Mouse (Mus musculus) neural tube, embryonic 11.5 days (tissue): ENCODE results near the gene Mpz. TPM values are rescaled to one million over a fixed set of nuclear protein-coding genes. Genes with fewer than 3 reads are reported as not detected.
"Not testable (repeated sequence)": the region's sequence is repeated elsewhere in the genome, so short reads cannot be mapped to it uniquely, and the experiment has no call there.

Experiments used
- ATAC-seq: fragments of 200-750 bp; cut with Nextera tagmentation; 2 replicates; pipeline ENCODE4 v1.8.0; 2017; ENCODE audit warnings: moderate number of reproducible peaks, mild to moderate bottlenecking, moderate TSS enrichment, moderate library complexity; ENCODE audit not compliant: insufficient read depth, low FRiP score, low TSS enrichment
- DNase-seq: peaks from one replicate; pipeline ENCODE4 v3.0.0-alpha.2; 2015; ENCODE audit warnings: low spot score
- H3K27ac ChIP-seq: fragments of 300-500 bp; sonication (generic); 2 replicates; pipeline ENCODE4 v1.5.1; 2014; ENCODE audit warnings: low read depth, mild to moderate bottlenecking, low read length
- H3K27me3 ChIP-seq: fragments of 300-500 bp; sonication (generic); 2 replicates; pipeline ENCODE4 v1.6.1; 2014; ENCODE audit warnings: mild to moderate bottlenecking, low read length, mixed read lengths; ENCODE audit not compliant: control insufficient read depth, insufficient read depth
- H3K36me3 ChIP-seq: fragments of 300-500 bp; sonication (generic); 2 replicates; pipeline ENCODE4 v1.6.1; 2014; ENCODE audit warnings: mild to moderate bottlenecking, low read length, moderate library complexity, mixed read lengths; ENCODE audit not compliant: control insufficient read depth, insufficient read depth
- H3K4me1 ChIP-seq: fragments of 300-500 bp; sonication (generic); 2 replicates; pipeline ENCODE4 v1.6.1; 2014; ENCODE audit warnings: low read length, mixed read lengths; ENCODE audit not compliant: control insufficient read depth, insufficient read depth
- H3K4me2 ChIP-seq: fragments of 300-500 bp; sonication (generic); 2 replicates; pipeline ENCODE4 v1.6.1; 2014; ENCODE audit warnings: low read depth, mild to moderate bottlenecking, moderate library complexity
- H3K4me3 ChIP-seq: fragments of 300-500 bp; sonication (generic); 2 replicates; pipeline ENCODE4 v1.5.1; 2014; ENCODE audit warnings: low read depth, low read length
- H3K9ac ChIP-seq: fragments of 300-500 bp; sonication (generic); 2 replicates; pipeline ENCODE4 v1.6.1; 2014; ENCODE audit warnings: mild to moderate bottlenecking, low read length
- H3K9me3 ChIP-seq: fragments of 300-500 bp; sonication (generic); 2 replicates; pipeline ENCODE4 v1.6.1; 2016; ENCODE audit warnings: low read length; ENCODE audit not compliant: control insufficient read depth
- WGBS: fragments of 180-500 bp; shearing (Covaris S2); extraction: QIAGEN DNeasy Blood & Tissue Kit; methylation state at CpG from one replicate; pipeline ENCODE4 v1.1.7; 2014; 5-methylcytosine and 5-hydroxymethylcytosine counted together
- polyA plus RNA-seq: library from polyadenylated mRNA; unstranded; fragments of >200 nt; fragmentation: Nextera tagmentation; extraction: Ambion mirVana; gene quantifications from 2 replicates; pipeline ENCODE4 v1.2.1, GENCODE M21; 2014

Gene Mpz
- polyA plus RNA-seq, 1 experiment from 2014 or later = 4.2 TPM

DNA sequence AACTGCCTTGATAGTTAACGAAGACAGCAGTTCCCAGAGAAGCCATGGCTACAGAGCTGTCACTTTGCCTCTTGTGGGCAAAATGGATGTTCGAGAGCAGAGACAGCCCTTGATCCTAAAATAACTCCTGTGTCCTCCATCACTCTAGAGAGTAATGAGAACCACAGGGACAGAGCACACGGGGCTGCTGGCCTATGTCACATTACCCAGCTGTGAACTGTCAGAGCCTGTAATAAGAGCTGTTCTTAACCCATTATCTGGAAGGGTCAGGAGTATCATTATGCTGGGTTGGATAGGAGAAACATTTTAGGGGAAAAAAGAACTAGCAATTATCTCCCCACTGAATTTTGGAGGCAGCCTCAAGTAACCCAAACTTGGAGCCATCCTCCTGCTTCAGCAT lies 29.6 kb upstream of the Mpz start:
- ATAC-seq (no peak), DNase-seq (no peak)
- Histone ChIP-seq H3K4me3 (no peak overlapping the region), H3K4me1 (no peaks in the 10 kb centered on the region), H3K36me3 (no peaks in the 10 kb centered on the region), H3K9ac (no peak overlapping the region), H3K27ac (no peak overlapping the region), H3K9me3 (no peaks in the 10 kb centered on the region), H3K27me3 (no peaks in the 10 kb centered on the region), H3K4me2 (no peak overlapping the region)
- 53% methylated on average over 3 of the region's 3 CpGs for WGBS

DNA sequence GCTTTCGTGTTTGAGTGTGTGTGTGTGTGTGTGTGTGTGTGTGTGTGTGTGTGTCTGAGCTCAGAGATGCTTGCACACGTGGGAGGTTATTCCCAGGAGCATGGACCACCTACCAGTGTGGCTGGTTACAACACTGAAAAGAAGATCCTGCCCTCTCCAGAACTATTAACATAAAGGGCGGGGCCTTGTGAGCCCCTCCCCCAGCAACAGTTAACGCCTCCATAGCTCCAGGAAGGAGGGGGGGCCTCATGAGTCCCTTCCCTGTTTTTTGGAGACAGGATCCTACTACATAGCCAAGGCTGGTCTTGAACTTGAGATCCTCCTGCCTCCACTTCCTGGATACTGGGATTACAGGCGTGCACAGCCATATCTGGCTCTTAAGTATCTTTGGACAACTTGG lies 28.7 kb upstream of the Mpz start:
- Histone ChIP-seq H3K4me2 (no peak overlapping the region), H3K9ac (no peak overlapping the region), H3K27ac (no peak overlapping the region), H3K36me3 (no peaks in the 10 kb centered on the region), H3K27me3 (no peaks in the 10 kb centered on the region), H3K9me3 (no peaks in the 10 kb centered on the region), H3K4me1 (no peaks in the 10 kb centered on the region), H3K4me3 (no peak overlapping the region)
- no peak for ATAC-seq
- WGBS = 46% methylated on average over 5 of the region's 5 CpGs
- DNase-seq = no peak

DNA sequence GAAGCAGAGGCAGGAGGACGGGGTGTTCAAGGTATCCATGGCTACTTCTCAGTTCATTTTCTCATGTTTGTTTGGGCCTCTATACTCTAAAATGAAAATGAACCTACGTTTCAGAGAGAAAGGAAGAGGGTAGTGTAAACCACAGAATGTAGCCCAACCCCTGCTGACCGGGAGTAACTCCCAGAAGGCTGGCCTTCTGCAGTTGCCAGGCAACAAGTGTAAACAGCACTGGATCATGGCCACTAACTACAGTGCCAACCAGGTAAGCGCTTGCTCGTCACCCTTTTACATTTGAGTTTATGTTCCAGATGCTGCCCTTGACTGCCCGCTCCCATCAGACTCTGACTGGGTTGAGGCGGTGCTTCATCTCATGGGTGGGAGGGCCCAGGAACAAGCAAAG lies 27.6 kb upstream of the Mpz start:
- no peak overlapping the region for H3K4me2 ChIP-seq
- WGBS = 41% methylated on average over 7 of the region's 7 CpGs
- no peak overlapping the region for H3K27ac ChIP-seq
- H3K9ac ChIP-seq = no peak overlapping the region
- no peaks in the 10 kb centered on the region for H3K36me3 ChIP-seq
- ATAC-seq (no peak; the same call in 1 of the 2 replicates), DNase-seq (no peak)
- H3K4me3 ChIP-seq = no peak overlapping the region
- no peaks in the 10 kb centered on the region for H3K4me1 ChIP-seq
- no peaks in the 10 kb centered on the region for H3K27me3 ChIP-seq
- H3K9me3 ChIP-seq = no peaks in the 10 kb centered on the region

DNA sequence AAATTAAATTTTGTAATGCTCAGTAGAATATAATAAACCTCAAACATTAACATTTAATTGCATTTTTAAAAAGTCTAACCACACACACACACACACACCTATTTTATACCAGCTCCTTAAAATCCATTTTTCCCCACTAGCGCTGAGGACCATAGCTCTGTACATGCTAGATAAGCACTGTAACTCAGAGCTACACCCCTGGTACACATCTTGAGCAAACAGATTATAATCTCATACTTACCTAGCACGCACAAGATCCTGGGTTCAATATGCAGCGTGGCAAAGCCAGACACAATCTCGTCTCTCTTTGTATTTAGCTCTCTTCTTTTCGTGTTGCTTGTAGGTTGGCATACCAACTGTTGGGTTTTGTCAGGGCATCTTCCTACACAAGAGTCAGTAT lies 26.1 kb upstream of the Mpz start:
- H3K4me2 ChIP-seq = no peak overlapping the region
- ATAC-seq (no peak), DNase-seq (no peak)
- H3K36me3 ChIP-seq = no peaks in the 10 kb centered on the region; the same call in 1 of the 2 replicates
- H3K9ac ChIP-seq = no peak overlapping the region
- H3K9me3 ChIP-seq = no peaks in the 10 kb centered on the region
- no peak overlapping the region for H3K4me3 ChIP-seq
- 90% methylated on average over 5 of the region's 5 CpGs for WGBS
- H3K27me3 ChIP-seq = no peaks in the 10 kb centered on the region
- no peak overlapping the region for H3K27ac ChIP-seq
- no peaks in the 10 kb centered on the region for H3K4me1 ChIP-seq

DNA sequence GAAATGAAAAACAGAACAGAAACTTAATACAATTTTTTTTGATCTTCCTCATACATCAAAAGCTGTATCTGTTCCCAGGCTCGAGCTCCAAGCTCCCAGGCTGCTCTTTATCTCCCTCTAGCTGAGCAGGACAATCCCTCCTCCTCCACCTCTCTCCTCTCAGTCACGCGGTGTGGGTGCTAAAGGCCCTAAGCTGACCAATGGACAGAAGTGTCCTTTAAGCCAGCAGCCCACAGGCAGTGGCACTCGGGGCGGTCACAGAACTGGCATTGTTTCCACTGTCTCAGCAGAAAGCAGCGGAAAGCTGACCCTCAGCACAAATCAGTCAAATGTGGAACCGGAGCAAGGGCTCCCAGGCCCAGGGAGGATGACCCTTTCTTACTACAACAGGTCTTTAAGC lies 21.3 kb upstream of the Mpz start:
- no peak overlapping the region for H3K4me3 ChIP-seq
- WGBS = 62% methylated on average over 7 of the region's 7 CpGs
- no peak overlapping the region for H3K9ac ChIP-seq
- no peaks in the 10 kb centered on the region for H3K4me1 ChIP-seq
- DNase-seq (no peak), ATAC-seq (no peak)
- no peak overlapping the region for H3K27ac ChIP-seq
- no peaks in the 10 kb centered on the region for H3K9me3 ChIP-seq
- H3K36me3 ChIP-seq = peaks cover 6% of the 10 kb centered on the region
- H3K27me3 ChIP-seq = no peaks in the 10 kb centered on the region
- no peak overlapping the region for H3K4me2 ChIP-seq

DNA sequence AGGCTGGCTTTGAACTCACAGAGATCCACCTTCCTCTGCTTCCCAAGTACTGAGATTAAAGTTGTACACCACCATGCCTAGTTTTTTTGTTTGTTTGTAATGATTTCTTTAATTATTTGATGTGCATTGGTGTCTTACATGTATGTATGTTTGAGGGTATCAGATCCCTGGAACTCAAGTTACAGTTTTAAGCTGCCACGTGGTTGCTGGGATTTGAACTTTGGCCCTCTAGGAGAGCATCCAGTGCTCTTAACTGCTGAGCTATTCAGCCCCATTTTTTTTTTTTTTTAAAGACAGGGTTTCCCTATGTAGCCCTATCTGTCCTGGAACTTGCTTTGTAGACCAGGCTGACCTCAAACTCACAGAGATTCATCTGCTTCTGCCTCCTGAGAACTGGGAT lies 19.5 kb upstream of the Mpz start:
- no peak overlapping the region for H3K4me2 ChIP-seq
- ATAC-seq (no peak), DNase-seq (no peak)
- H3K27ac ChIP-seq = no peak overlapping the region
- no peak overlapping the region for H3K4me3 ChIP-seq
- H3K9ac ChIP-seq = no peak overlapping the region
- H3K27me3 ChIP-seq = no peaks in the 10 kb centered on the region
- H3K36me3 ChIP-seq = peaks cover 7% of the 10 kb centered on the region
- no peaks in the 10 kb centered on the region for H3K4me1 ChIP-seq
- 96% methylated on average over 1 of the region's 1 CpGs for WGBS
- no peaks in the 10 kb centered on the region for H3K9me3 ChIP-seq

DNA sequence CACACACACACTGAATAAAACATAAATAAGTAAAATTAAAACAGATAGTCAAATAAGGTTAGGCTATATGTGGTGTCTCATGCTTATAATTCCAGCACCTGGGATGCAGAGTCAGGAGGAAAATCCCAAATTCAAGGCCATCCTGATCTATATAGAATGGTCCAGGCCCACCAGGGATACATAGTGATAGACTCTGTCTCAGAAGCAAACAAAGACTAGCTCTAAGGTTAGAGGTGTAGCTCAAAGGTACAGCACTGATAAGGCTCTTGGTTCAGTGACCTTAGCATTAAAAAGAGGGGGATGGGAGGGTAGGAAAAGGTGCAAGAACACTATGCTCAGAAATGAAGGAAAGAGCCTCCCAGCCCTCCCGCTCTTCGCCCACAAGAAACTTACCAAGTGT lies 14.9 kb upstream of the Mpz start:
- H3K36me3 ChIP-seq = peaks cover 7% of the 10 kb centered on the region
- H3K9ac ChIP-seq = no peak overlapping the region
- ATAC-seq (no peak), DNase-seq (no peak)
- H3K4me1 ChIP-seq = no peaks in the 10 kb centered on the region
- H3K27me3 ChIP-seq = no peaks in the 10 kb centered on the region
- H3K4me2 ChIP-seq = no peak overlapping the region
- H3K4me3 ChIP-seq = no peak overlapping the region
- H3K9me3 ChIP-seq = no peaks in the 10 kb centered on the region
- H3K27ac ChIP-seq = no peak overlapping the region
- WGBS = 96% methylated on average over 2 of the region's 2 CpGs

DNA sequence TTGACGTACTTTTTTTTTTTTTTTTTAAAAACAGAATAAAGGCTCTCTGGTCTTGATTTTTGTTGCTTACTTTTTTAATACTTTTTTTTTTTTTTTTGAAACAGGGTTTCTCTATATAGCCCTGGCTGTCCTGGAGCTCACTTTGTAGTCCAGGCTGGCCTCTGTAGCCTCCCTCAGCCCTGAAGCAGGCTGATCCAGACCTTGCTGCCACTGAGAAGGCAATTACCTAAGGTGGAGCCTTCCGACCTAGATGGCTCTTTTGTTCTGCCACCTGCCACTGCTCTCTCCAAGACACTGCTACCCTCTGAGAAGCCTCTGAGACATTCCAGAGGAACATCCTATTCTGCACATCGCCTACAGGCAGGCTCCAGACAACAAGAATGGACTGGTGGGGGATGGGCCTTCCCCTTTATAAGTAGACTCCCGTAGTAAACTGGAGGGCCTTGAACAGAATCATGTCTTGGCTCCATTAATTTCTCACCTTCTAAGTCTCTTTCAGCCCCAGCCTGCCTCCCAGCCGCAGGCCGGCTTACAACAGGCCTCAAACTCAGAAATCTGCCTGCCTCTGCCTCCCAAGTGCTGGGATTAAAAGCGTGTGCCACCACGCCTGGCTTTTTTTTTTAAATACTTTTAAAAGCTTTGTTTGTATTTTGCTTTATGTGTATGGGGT lies 12.9 kb upstream of the Mpz start:
- WGBS = 86% methylated on average over 8 of the region's 8 CpGs
- H3K9me3 ChIP-seq = not testable (repeated sequence)

DNA sequence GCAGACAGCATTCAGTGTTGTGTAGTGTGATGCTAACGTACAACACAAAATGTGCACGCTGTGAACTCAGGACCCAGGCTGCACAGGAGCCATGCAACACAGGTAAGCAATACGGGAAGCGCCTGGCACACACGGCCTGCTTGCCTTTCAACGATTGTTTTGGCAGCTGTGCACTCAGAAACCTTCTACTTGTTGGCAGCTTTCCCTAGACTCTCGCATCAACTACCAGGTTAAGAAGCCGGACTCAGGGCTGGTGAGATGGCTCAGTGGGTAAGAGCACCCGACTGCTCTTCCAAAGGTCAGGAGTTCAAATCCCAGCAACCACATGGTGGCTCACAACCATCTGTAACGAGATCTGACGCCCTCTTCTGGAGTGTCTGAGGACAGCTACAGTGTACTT lies 7.5 kb upstream of the Mpz start:
- H3K4me2 ChIP-seq, H3K4me1 ChIP-seq, H3K4me3 ChIP-seq, H3K9ac ChIP-seq, ATAC-seq, DNase-seq, H3K36me3 ChIP-seq, H3K27me3 ChIP-seq, H3K27ac ChIP-seq, H3K9me3 ChIP-seq: not testable (repeated sequence)
- 89% methylated on average over 9 of the region's 11 CpGs for WGBS

More for the DNA sequence above, 12.9 kb upstream of the Mpz start:
- not testable (repeated sequence) for DNase-seq, H3K27me3 ChIP-seq, H3K27ac ChIP-seq, H3K4me2 ChIP-seq, H3K9ac ChIP-seq, H3K36me3 ChIP-seq, H3K4me3 ChIP-seq, ATAC-seq, H3K4me1 ChIP-seq
